Mouse (Mus musculus): Measurements from ENCODE around the gene Tubb2b.

Tubb2b gene

DNA sequence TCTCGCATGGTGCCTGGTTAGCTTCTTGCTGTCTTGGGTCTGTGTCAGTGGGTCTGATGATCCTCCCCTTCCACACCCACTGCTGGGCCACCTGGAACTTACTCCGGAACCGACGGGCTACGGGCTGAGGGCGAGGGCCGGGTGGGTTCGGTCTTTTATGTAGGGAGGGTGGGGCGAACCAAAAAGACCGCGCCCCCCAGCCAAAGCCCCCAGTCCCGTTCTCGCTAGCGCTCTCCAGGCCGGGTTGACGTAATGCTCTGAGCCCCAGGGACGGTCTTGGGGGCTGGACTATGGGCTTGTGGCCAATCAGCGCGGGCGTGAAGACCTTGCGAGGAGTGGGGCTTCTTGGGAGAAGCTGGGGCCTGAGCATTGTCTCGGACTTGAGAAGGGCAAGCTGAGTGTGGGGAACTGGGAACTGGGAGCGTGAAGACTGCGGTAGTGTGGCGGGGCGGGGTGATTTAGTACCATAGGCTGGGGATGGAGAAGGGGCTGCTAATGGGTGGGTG, at the start of gene Tubb2b:
Gene Tubb2b, minus strand, starts transcription at position 241 of the 506 bp plus-strand sequence.
- DNase-seq: peak; percentile 37 to 50

DNA sequence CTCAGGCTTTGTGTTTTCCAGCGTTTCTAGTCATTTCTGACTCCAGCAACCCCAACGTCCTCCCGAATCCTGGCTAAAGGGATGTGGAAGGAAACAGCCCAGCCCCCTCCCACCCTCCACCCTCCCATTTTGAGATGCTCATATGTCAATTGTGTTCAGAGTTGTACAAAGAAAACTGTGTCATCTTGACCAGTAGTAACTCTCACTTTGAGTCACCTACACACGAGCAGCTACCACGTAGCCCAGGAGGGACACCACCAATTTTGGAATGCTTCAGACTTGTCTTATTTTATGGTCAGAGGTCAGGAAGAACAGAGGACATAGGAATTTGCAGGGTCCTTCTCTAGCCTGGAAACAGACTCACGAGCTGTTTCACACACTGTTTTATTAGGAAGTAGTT, 43.8 kb upstream of the Tubb2b start:
- no peak for DNase-seq

DNA sequence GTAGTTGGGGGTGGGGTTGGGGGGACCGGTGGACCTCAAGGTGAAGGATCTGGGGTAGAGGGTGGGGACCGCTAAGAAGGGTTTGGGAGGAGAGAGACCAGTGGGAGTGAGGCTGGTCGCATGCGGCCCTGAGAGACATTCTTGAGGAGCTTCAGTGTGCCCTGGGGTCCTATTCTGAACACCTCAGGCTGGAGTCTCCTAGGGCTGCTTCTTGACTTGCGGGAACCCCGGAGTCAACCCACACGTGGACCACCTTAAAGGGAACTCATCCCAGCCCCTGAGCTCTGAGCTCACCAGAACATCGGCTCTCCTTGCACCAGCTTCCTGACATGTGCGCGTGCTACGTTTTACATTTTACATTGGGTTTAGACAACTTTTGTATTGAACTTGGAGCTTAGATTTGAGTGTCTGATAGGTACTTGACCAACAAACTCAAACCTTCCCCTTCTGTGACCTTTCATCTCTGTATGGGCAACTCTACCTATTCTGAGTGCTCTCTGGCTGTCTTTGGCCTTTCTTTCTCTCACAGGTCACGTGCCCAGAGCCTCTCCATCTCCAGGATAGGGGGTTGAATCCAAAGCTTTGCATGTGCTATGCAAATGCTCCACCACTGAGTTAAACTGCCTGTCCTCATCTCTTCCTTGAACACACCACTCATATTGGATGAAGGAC, 33.2 kb upstream of the Tubb2b start:
- no peak for DNase-seq

DNA sequence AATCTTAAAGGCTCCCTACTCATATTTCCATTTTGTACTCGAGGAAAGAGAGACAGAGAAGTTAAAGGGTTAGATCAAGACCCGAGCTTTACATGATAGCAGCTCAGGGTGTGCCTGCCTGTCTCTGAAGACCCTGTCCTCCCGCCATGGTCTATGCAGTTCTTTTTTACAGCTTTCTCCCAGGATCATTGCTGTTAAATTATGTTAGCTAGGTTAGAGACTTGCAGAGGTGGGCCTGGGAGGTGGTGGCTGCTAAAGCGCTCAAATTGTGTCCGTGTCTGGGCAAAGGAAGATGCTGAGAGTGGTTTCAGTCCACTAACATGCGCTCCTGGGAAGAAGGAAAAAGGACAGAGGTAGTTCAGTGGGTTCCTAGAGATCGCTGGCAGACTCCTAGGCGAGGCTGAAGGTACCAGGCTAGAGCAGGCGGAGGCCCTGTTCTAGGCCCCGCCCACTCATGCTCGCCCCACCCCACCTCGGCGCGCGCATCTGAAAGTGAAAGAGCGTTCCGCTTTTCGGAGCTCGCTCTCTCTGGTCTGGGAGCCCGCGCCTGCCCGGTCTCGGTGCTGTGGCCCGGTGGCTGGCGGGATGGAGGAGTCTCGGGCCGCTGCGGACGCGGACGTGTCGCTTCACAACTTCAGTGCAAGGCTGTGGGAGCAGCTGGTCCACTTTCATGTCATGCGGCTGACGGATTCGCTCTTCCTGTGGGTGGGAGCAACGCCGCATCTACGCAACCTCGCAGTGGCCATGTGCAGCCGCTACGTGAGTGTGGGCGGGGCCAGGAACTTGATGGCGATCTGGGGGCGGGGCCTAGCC, 32.4 kb upstream of the Tubb2b start, which contains the start of gene Psmg4:
Gene Psmg4, plus strand, starts transcription at position 474 of the 813 bp plus-strand sequence.
- peak; percentile 94 to 95 for DNase-seq

DNA sequence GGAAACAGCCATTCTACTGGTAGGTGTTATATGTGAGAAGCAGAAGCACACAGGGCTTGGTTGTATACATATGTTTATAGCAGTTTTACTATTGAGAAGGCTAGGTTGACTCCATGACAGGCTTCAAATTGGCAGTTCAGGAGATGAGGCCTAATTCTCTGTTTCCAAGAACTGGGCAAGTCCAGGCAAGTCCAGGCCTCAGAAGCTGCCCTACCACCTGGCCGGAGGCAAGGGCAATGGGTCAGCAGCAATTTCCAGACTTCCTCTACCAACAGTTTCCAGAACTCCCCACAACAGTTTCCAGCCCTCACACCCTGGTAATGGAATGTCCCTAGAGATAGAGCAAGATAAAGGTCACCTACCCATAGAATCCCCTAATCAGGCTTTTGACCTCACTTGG, 29.7 kb upstream of the Tubb2b start:
- DNase-seq: no peak

DNA sequence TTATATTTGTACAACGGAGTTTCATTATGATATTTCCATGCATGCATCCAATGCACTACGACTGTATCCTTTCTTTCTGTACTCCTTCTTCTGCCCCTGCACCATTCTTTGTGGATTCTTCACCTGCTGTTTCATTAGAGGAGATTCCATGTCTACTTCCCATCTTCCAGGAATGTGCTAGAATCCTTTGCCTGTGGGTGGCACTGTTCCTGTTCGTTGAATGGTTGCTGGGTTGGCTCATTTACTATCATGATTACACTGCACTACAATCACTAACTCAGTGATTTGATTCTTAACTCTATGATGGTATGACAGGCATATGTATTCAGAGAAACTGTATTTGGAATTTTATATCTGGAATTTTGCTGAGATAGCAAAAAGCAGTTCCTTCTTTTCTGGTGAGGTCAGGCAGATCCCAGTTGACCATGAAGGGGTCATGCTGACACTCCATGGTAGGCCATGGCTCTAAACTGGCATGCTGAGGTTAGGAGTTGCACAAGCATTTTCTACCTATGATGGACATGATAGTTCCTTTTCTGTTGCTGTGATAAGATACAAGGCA, 27.4 kb upstream of the Tubb2b start:
- DNase-seq: no peak

DNA sequence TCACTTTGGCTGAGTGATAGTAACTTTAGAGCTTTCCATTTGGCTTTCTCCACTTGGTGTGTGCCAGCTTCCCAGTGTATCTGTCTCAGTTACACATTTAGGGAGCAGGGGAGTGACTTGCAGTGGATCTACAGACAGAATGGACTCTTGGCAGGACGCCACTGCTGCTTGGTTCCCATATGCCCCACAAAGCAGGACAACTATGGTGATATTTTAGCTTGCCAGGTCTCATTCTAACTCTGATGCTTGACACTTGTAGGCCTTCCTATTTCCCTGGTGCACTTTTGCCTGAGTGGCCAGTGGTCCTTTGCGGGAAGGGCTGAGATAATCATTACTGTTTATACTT, 26.5 kb upstream of the Tubb2b start:
- DNase-seq: peak; percentile 82 to 91

DNA sequence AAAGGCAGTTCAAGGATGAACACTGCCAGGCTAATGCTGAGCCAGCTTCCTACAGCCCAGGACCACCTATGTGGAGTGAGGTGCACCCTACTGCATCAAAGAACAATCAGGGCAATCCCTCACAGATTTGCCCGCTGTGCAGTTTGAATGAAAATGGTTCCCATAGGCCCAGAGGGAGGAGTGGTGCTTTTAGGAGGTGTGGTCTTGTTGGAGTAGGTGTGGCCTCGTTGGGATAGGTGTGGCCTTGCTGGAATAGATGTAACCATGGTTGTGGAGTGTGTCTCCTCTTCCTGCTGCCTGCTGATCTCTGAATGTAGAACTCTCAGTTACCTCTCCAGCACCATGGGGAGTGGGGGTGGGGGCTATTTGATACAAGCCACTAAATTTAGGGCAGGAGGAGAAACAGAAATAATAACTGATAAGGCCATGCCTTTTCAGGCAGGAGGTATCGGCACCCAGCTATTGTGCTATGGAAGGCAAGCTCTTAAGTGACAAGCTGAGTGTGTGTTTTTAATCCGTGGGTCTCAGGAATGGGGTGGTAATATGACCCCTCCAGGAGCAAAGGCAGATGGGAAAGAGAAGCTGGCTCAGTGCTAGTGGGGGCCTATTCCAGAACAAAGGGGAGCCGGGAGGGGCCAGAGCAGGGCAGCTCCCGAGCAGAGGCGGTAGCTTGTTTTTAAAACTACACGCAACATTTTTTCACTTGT, 26.0 kb upstream of the Tubb2b start:
- peak; percentile 13 to 16 for DNase-seq

DNA sequence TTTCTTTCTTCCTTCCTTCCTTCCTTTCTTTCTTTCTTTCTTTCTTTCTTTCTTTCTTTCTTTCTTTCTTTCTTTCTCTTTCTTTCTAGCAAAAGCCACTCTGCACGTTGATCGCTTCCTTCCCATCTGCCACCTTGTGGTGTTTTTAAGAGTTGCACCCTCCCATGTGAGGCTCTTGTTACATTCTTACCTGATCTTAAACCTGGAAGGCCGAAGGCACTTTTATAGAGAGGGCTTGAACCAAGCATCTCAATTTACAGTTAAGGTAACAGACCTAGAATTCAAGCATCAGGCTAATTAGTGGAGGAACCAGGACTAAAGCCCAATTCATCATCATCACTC, 24.6 kb upstream of the Tubb2b start:
- peak; percentile 72 to 86 for DNase-seq

DNA sequence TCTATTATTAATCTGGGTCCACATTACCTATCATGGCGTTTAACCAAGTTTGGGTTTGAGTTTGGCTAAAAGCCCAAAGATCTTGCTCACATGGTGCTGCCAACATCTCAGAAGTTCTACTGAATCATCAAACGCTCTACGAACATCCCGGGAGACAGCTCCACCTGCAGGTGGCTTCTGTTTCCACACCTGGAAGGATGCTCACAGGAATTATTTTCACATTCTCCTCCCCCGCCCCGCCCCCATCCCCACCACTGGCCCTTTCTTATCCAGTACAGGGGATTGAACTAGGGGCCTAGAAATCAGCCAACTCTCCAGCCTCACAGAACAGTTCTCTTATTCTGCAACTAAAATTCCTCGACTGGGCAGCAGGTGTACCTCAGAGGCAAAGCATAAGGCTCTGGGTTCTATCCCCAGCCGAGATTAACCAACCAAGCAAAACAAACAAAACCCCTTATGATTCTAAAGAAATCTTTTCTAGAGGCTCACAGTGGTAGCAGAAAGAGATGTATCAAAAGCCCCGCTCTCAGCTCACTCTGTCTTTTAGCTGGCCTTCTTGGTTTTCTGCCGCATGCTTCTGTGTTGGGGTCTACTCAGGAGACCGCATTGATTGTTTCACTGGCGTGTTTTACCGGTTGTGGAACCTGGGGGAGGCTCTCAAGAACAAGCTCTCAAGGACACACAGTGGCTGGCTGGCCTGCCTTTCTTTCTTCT, 24.1 kb upstream of the Tubb2b start:
- peak; percentile 78 to 83 for DNase-seq

DNA sequence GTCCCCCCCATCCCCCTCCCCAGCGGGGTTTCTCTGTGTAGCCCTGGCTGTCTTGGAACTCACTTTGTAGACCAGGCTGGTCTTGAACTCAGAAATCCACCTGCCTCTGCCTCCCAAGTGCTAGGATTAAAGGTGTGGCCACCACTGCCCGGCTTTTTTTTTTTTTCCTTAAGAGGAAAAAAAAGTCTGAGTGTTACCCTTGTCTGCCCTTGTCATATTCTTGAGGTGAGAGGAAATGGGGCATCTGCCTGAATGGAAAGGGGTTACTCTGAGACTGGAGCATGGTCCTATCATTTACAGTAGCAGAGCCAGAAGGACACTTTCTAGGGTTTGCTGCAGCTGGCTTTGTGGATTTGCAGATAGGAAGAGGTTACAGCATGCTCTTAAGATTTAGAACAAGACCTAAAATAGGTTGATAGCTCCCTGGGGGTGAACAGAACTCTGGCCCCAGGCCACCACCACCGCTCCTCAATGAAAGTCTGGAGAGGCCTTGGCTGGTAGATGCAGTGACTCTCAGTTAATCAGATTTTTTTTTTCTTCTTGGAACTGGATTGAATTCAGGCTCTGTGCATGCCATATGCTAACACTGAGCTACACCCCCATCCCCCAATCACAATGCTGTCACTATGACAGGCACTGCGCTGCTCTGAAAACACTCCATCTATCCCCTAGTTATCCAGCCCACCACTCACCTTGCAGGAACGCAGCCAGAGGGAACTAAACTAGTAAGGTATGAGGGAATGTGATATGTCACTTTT, 23.2 kb upstream of the Tubb2b start:
- peak; percentile 63 to 68 for DNase-seq

DNA sequence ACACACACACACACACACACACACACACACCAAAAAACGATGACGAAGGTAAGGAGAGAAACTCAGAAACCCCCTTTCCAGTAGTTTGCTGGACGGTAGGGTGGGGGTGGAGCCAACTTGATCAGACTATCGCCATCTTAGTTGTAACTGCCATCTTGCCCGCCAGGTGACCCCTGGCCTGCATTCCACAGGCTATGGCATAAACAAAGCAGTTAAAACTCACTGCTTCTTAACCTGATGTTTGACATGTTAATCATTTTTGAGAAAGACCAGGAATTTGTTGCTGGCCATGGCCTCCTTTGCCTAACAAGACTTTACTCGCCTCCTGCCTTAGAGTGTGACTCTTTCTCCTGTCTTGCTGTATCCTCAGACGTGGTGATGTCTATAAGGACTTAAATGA, 22.4 kb upstream of the Tubb2b start:
- peak in 1 of 2 experiments; percentile 2 for DNase-seq

DNA sequence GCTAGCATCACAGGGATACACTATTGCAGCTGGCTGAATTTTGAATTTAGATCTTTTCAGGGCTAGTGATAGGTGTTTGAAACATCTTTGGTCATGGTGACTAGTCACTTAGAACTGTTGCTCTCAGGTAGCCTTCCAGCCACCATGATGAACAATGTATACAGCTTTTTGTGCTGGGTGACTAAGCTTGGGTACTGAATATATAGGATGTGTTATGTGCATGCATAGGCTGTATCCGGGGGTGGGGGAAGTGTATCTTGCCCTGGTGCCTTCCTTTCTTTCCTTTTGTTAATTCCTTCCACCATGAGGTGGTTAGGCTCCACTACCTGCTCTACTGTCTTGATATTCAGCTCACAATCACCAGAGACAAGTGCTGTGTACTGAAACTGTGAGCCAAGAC, 21.2 kb upstream of the Tubb2b start:
- no peak for DNase-seq

DNA sequence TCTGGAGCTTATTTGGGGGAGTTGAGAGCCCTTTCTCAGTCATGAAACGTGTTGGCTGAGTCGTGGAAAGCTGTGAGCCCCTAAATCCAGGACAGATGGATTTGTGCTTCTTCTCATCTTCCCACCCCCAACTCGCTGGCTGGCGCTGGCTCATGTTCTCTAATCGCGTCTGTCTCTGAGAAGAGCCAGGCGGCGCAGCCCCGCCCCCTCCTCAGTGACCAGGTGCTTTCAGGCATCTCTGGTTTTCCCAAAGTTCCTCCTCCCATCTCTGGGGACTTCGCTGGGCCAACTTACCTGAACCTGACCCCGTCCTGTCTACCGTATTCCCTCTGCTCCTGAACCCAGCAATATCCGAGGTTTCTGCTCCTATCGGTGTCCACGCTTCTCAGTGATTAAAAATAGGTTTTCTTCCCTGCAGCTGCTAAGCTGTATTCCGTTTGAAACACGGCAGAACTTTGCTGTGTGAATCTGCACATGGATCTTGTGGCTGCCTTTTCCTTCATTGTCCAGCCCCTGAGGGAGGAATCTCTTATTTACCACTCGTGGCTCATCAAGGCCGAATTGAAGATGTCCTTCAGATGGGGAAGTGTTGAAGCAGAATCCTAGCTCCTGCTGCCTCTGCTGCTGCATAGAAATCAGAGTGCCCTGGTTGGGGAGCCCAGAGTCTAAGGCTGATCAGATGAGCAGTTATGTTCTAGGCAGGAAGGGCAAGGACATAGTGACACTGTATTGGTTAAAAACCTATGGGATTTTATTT, 20.2 kb upstream of the Tubb2b start:
- peak; percentile 41 to 68 for DNase-seq

DNA sequence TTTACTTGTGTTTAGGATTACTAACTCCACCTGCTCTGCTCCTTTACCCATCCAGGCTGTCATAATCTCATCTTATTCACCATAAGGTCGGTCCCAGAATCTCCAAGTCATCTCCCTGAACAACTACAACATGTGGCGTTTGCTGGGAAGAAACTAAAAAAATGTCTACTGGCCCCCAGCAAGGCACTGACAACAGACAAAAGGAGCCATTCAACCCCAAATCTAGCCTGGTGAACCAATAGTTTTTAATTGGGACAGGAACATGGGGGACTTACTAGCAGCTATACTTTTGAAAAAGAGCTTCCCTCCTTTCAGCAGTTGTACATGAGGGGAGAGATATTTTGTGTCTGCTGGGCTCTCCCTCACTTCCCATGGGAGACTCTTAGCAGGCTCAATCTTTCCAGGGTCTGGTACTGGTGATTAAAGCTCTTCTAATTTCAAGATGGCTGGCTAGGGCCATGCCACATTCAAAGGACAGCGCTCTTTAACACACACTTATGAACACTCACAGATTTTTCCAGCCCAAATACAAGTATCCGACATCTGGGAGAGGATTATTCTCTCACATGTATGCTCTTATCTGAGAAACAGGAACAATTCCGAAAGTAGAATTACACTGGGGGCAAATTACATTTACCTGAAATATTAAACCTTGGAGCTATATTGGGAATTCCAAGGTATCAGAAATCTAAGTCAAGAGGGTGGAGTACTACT, 19.4 kb upstream of the Tubb2b start:
- no peak for DNase-seq

DNA sequence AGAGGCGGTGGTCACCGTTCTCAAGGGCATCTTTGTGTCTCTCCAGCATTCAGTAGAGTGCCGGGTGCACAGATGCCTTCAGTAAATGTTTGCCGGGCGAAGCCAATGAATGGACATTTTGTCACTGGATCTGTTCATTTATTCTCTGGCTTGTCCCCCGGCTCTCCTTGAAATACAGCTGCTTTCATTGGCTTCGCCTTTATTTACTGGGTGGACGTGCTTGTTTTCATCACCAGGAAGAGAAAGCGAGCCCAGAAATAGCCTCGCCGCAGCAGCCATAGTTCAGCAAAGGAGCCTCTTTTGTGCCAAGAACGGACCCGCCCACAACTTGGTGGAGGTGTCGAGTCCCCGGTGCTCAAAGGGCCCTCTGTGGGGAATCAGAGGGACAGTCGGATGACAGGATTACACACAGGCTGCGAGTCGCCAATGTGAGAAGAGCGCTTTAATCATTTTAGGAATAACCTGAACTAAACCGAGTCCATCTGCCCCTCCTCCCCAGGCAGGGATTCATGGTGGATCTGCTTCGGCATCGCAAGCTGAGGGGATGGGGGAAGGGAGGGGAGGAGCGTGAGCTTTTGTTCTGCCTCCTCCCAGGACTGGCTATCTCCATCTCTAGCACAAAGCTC, 18.6 kb upstream of the Tubb2b start:
- peak; percentile 75 for DNase-seq

DNA sequence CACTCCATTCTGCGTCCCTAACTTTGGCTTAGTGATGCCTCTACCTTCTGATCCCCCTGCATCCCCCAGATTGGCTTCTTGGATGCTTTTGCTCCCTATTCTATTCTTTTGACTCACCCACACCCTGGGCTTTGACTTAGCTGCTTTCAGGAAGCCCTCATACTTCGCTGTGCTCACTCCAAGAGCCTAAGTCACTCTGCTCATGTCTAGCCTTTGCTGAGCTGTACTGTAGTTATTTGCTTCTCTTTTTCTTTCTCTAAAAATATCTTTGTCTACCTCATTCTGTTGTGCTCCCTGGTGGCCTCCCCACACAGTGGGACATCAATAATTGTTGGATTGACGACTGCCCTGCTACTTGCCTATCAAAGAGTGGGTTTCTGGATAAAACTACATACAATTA, 17.9 kb upstream of the Tubb2b start:
- peak in 1 of 2 experiments; percentile 7 for DNase-seq

DNA sequence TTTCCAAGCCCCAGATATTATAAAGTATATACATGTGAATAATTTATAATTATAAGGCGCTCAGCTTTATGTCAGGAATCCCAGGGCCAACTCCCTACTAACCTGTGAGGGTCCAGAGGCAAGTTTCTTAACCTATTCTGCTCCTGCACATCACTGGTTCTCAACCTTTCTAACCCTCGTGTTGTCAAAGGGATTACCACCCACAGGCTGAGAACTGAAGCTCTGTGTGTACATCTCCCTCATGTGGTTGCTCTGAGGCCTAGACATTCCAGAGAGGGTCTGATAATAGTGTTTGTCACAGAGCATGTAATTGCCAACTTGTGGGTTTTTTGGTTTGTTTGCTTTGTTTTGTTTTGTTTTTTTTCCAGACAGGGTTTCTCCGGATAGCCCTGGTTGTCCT, 16.6 kb upstream of the Tubb2b start:
- DNase-seq: no peak

DNA sequence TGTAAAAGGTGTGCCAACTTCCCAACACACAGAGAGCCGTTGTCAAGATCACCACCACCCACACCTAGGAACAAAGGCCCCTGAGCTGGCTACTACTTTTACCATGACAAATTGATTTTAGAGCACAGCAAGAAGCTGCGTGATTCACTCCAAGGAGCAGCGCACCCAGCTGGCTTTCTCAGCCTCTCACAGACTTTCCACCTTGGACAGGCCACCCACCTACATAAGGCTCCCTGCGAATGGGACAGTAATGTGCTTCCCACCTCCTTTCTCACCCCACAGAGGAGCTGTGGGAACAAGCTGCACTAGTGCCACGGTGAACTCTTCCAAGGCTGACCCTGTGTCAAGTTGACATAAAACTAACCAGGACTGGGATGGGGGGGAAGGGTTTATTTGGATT, 13.1 kb upstream of the Tubb2b start:
- no peak for DNase-seq

DNA sequence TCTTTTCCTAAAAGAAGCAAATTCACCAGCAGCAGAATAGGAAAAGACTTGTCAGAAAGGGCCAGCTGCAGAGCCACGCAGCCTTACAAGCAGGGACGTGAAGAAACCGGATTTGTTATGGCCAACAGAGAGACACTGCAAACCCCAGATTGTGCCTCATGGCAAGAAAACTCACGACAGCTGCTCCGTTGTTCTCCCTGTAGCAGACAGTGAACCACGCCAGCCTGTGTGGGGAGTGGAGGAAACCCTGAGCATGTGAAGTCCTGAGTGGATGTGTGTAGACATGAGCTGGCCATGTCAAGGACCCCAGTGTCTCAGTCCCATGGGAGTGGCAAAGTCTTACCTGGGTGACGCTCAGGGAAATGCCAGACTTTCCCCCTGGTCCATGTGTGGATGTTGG, 6.3 kb upstream of the Tubb2b start:
- peak; percentile 66 to 72 for DNase-seq
